Mouse (Mus musculus) hindbrain, embryonic 14.5 days (tissue): ENCODE results near the gene Chd2. TPM values are rescaled to one million over a fixed set of nuclear protein-coding genes. Genes with fewer than 3 reads are reported as not detected.
A peak's percentile ranks its signal among the peaks of the same experiment; 100 is the strongest.

Experiments
- ATAC-seq: fragments of 200-750 bp; cut with Nextera tagmentation; 2 replicates; pipeline ENCODE4 v1.8.0; 2017; ENCODE audit warnings: moderate number of reproducible peaks, mild to moderate bottlenecking, moderate TSS enrichment, moderate library complexity; ENCODE audit not compliant: low FRiP score
- DNase-seq: peaks from one replicate; pipeline ENCODE4 v3.0.0-alpha.2; 2015; ENCODE audit warnings: low spot score
- H3K27ac ChIP-seq: fragments of 300-500 bp; sonication (generic); 2 replicates; pipeline ENCODE4 v1.5.1; 2014; ENCODE audit warnings: mild to moderate bottlenecking, moderate library complexity
- H3K27me3 ChIP-seq: fragments of 300-500 bp; sonication (generic); 2 replicates; pipeline ENCODE4 v1.6.1; 2014; ENCODE audit warnings: mild to moderate bottlenecking, low read length, mixed read lengths; ENCODE audit not compliant: control insufficient read depth, insufficient read depth
- H3K36me3 ChIP-seq: fragments of 300-500 bp; sonication (generic); replicated peaks from 2 replicates; pipeline ENCODE4 v1.6.1; 2014; ENCODE audit not compliant: control insufficient read depth, insufficient read depth
- H3K4me1 ChIP-seq: fragments of 300-500 bp; sonication (generic); replicated peaks from 2 replicates; pipeline ENCODE4 v1.6.1; 2014; ENCODE audit warnings: antibody characterized with exemption, low read length, mixed read lengths; ENCODE audit not compliant: control insufficient read depth, insufficient read depth
- H3K4me2 ChIP-seq: fragments of 300-500 bp; sonication (generic); replicated peaks from 2 replicates; pipeline ENCODE4 v1.6.1; 2014; ENCODE audit warnings: mild to moderate bottlenecking, moderate library complexity
- H3K4me3 ChIP-seq: fragments of 300-500 bp; sonication (generic); replicated peaks from 2 replicates; pipeline ENCODE4 v1.5.1; 2014; ENCODE audit warnings: mild to moderate bottlenecking, low read length
- H3K9ac ChIP-seq: fragments of 300-500 bp; sonication (generic); 2 replicates; pipeline ENCODE4 v1.6.1; 2014
- H3K9me3 ChIP-seq: fragments of 300-500 bp; sonication (generic); 2 replicates; pipeline ENCODE4 v1.6.1; 2016; ENCODE audit warnings: low read length; ENCODE audit not compliant: control insufficient read depth
- WGBS: fragments of 180-500 bp; shearing (Covaris S2); extraction: QIAGEN DNeasy Blood & Tissue Kit; methylation state at CpG from one replicate; pipeline ENCODE4 v1.1.7; 2014; 5-methylcytosine and 5-hydroxymethylcytosine counted together
- polyA plus RNA-seq: library from polyadenylated mRNA; unstranded; fragments of >200 nt; fragmentation: Nextera tagmentation; extraction: Ambion mirVana; gene quantifications from 2 replicates; pipeline ENCODE4 v1.2.1, GENCODE M21; 2014

Chd2 gene
- polyA plus RNA-seq, 1 experiment from 2014 or later = 42.3 TPM

DNA sequence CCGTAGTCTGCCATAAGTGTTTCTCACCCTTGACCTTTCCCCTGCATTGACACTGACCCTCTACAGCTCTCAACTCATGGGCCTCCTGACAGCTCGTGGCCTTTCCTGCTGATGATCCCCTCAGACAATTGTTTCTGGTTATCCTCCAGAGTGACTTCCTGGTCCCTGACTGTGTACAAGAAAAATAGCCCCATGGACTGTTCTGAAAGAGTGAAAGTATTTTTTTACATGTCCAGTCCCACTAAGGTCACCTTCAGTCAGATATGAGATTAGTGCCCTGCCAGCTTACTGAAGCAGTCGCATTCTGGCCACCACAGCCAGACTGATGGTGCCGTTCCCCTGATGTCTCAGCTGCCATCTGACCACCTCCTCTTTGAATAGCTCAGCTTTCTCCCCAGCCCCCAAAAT, 26.1 kb upstream of the Chd2 start:
- 62% methylated on average over 4 of the region's 4 CpGs for WGBS
- H3K9me3 ChIP-seq = no peaks in the 10 kb centered on the region
- H3K4me3 ChIP-seq = no peak overlapping the region

DNA sequence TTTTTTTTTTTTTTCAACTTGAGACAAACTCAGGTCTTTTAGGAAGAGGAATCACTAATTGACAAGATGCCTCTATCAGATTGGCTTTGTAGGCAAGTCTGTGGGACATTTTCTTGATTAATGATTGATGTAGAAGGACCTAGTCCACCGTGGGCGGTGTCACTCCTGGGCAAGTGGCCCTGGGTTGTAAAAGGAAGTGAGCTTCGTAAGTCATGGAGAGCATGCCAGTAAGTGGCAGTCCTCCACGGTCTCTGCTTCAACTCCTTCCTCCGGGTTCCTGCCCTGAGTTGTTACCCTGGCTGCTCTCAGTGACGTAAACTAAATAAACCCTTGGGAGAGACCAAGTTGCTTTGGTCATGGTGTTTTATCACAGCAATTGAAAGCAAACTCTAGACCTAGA, 22.5 kb upstream of the Chd2 start:
- H3K36me3 ChIP-seq = no peaks in the 10 kb centered on the region
- H3K4me2 ChIP-seq = no peak overlapping the region
- H3K27me3 ChIP-seq = no peaks in the 10 kb centered on the region
- 92% methylated on average over 6 of the region's 6 CpGs for WGBS
- no peaks in the 10 kb centered on the region for H3K9me3 ChIP-seq
- no peak overlapping the region for H3K4me3 ChIP-seq
- H3K9ac ChIP-seq = no peak overlapping the region
- no peak overlapping the region for H3K27ac ChIP-seq
- DNase-seq = no peak
- no peak for ATAC-seq
- peaks cover 6% of the 10 kb centered on the region; the same call in 1 of the 2 replicates for H3K4me1 ChIP-seq

More for the DNA sequence above, 26.1 kb upstream of the Chd2 start:
- H3K4me2 ChIP-seq = no peak overlapping the region
- no peak overlapping the region for H3K27ac ChIP-seq
- H3K27me3 ChIP-seq = no peaks in the 10 kb centered on the region
- H3K36me3 ChIP-seq = no peaks in the 10 kb centered on the region
- H3K4me1 ChIP-seq = no peaks in the 10 kb centered on the region
- H3K9ac ChIP-seq = no peak overlapping the region
- no peak for ATAC-seq
- DNase-seq = no peak

DNA sequence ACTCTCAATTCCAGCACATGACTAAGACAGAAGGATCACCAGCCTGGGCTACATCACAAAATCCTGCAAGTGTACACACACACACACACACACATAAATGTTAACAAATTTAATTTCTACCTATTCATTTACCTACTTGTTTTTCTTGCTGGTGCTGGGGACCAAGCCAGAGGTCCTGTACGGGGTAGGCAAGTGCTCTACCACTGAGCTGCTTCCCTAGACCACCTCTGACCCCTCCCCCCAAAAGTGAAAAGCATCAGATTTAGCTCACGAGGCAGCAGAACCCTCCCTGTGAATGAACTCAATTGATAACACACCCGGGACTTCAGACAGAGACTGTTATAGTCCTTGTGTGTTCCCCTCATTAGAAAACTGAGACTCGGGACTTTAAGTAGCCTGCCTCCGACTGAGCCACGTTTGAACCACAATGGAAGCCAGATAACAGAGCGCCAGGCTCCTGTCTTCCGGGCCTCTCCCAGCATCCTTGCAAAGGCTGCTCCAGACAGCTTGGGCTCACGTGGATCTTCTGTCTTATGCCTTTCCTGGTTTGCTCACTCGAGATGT, 19.9 kb upstream of the Chd2 start:
- WGBS = 20% methylated on average over 10 of the region's 10 CpGs
- DNase-seq (no peak), ATAC-seq (no peak)

DNA sequence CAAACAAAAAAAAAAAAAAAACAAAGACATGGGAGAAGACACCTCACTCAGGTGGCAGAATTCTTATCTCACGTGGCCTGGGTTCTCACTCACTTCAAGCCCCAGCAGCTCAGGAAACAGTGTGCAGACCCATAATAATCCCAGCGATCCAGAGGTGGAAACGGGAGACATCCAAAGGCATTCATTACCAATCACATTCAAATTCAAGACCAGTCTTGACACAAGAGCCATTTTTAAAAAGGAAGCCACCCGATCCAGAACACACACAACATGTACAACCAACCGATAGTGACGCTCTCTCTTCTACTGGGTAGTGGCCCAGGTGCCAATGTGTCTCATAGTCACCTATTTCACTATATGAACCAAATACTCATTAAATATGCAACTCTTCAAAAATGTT, 19.2 kb upstream of the Chd2 start:
- Histone ChIP-seq H3K4me2 (no peak overlapping the region), H3K27me3 (no peaks in the 10 kb centered on the region), H3K36me3 (no peaks in the 10 kb centered on the region), H3K9me3 (no peaks in the 10 kb centered on the region), H3K4me1 (peaks cover 6% of the 10 kb centered on the region; the same call in 1 of the 2 replicates), H3K27ac (no peak overlapping the region), H3K9ac (no peak overlapping the region), H3K4me3 (no peak overlapping the region)
- 93% methylated on average over 6 of the region's 6 CpGs for WGBS
- no peak for ATAC-seq
- DNase-seq = no peak

More for the DNA sequence above, 19.9 kb upstream of the Chd2 start:
- H3K4me1 ChIP-seq = peaks cover 6% of the 10 kb centered on the region; the same call in 1 of the 2 replicates
- H3K27me3 ChIP-seq = no peaks in the 10 kb centered on the region
- H3K4me3 ChIP-seq = no peak overlapping the region
- no peaks in the 10 kb centered on the region for H3K36me3 ChIP-seq
- no peaks in the 10 kb centered on the region for H3K9me3 ChIP-seq
- H3K27ac ChIP-seq = no peak overlapping the region
- no peak overlapping the region for H3K9ac ChIP-seq
- no peak overlapping the region for H3K4me2 ChIP-seq

DNA sequence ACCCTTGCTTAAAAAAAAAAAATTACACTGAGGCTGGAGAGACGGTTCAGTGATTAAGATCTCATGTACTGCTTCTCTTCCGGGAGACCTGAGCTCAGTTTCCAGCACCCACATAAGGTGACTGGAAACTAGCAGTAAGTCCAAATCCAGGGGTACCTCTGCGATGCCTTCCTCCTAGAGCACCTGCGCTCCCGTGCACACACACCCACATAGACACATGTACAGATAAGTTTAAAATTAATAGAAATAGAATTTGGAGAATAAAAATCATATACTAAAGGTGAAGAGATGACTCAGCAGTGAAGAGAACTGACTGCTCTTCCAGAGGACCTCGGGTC, 18.2 kb upstream of the Chd2 start:
- peak overlapping the region; percentile 85; the same call in 1 of the 2 replicates for H3K27ac ChIP-seq
- WGBS = 91% methylated on average over 6 of the region's 6 CpGs
- H3K4me1 ChIP-seq = peaks cover 6% of the 10 kb centered on the region; the same call in 1 of the 2 replicates
- no peaks in the 10 kb centered on the region for H3K9me3 ChIP-seq
- peak overlapping the region; percentile 63 for H3K4me2 ChIP-seq
- H3K4me3 ChIP-seq = no peak overlapping the region
- no peak overlapping the region for H3K9ac ChIP-seq
- no peaks in the 10 kb centered on the region for H3K36me3 ChIP-seq
- no peak for ATAC-seq
- no peak for DNase-seq
- H3K27me3 ChIP-seq = no peaks in the 10 kb centered on the region

DNA sequence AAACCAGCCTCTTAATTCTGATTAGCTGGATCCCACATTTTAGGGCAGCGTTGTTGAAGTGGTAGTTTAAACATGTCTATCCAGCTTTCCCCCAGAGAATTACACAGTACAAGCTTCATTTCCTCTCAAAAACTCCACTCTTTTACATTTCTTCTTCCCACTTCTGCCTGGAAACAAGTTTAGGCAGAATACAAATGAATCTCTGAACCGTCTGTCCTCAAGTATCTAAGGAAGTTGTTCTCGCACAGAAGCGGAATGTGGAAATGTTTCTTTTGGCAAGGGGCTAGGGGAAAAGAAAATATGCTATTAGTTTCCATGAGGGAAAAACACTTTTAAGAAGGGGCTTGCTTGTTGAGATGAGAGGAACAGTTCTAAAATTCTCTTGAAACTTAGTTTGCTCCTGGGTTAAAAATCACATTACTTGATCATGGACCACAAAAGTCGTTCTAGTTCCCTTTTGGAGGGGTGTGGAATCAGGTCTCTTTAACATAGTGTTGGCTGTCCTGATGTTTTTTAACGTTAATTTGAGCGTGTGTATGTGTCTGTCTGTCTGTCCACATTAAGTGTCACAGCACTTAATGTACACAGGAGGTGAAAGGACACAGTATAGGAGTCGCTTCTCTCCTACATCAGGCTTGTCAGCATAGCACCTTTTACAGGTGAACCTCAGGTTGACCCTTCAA, 17.7 kb upstream of the Chd2 start:
- peak overlapping the region; percentile 64 for H3K9ac ChIP-seq
- WGBS = 34% methylated on average over 8 of the region's 8 CpGs
- no peak for ATAC-seq

DNA sequence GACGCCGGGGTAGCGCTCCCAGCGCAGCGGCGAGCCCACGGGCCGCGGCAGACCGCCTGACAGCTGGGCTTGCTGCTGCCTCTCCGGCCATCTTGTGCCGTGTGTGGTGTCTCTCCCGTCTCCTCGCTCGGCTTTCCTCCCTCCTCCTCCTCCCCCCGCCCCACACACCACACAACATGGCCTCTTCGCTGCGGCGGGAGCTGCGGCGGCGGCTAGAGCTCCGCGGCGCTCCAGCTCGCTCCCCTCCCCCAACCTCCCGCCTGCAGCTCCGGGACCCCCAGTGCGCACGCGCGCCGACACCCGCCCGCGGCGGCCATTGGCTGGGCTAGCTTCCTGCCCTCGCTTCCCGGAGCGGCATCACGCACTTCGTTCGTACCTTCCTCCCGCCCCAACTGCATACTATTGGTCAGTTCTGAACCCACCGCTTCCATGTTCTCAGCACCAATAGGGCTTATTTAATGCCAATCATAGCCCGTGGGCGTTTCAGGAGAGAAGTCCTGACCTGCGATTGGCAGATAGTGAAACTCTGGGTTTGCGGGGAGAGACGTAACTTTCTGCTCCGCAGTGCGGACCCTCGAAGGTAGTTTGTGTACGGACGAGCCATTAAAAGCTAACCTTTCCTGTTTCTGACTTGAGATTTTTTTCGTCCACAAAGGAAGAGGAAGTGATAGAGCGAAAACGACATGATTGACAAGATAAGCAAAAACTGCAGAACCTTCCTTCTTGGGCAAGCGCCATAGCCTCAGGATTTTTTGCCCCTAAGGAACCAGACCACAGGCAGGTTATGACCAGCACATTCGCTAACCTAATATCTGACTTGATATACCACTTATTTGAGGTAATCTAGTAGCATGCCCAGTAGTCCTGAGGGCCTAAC, 16.9 kb upstream of the Chd2 start:
- Histone ChIP-seq H3K36me3 (no peaks in the 10 kb centered on the region), H3K27me3 (no peaks in the 10 kb centered on the region), H3K4me3 (peak overlapping the region; percentile 98), H3K27ac (peak overlapping the region; percentile 100), H3K9ac (peak overlapping the region; percentile 100), H3K9me3 (no peaks in the 10 kb centered on the region), H3K4me1 (peaks cover 6% of the 10 kb centered on the region; the same call in 1 of the 2 replicates), H3K4me2 (peak overlapping the region; percentile 63)
- WGBS = under 1% methylated on average over 58 of the region's 60 CpGs
- peak; percentile 100 for ATAC-seq
- peak; percentile 99 for DNase-seq

More for the DNA sequence above, 17.7 kb upstream of the Chd2 start:
- H3K4me1 ChIP-seq = peaks cover 6% of the 10 kb centered on the region; the same call in 1 of the 2 replicates
- peak overlapping the region; percentile 85 for H3K27ac ChIP-seq
- no peaks in the 10 kb centered on the region for H3K36me3 ChIP-seq
- DNase-seq = no peak
- H3K9me3 ChIP-seq = no peaks in the 10 kb centered on the region
- peak overlapping the region; percentile 98 for H3K4me3 ChIP-seq
- H3K4me2 ChIP-seq = peak overlapping the region; percentile 63
- H3K27me3 ChIP-seq = no peaks in the 10 kb centered on the region

DNA sequence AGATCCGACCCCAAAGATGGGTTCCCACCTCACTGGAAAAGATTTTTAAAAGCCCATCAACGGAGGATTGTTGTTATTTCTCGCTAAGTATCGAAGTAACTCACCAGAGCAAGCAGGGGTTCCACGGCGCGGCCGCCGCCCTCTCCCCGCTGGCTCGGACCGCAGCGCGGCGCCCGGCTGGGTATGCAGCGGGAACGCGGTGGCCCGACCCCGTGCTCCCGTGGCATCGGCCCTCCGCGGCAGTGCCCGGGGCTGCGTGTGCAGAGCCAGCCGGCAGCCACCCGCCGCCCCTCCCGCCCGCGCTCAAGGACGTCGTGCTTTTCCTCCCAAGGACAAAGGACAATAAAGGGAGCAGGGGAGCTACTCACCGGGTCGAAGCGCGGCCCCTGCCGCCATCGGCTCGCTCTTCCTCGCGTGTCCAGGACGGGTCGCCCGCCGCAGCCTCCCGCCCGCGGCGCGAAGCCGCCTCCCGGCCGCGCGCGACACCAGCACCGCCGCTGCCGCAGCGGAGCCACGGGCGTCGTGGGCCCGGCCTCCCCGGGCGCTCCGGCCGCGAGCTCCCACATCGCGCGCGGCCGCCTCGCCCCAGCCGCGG, 16.1 kb upstream of the Chd2 start:
- peak; percentile 1; the same call in 1 of the 2 replicates for ATAC-seq
- DNase-seq = no peak
- Histone ChIP-seq H3K9me3 (no peaks in the 10 kb centered on the region), H3K36me3 (0 out of 2 replicates have a peak, but pooled peaks cover 1% of the 10 kb centered on the region), H3K4me3 (peak overlapping the region; percentile 98), H3K4me2 (peak overlapping the region; percentile 75; the same call in 1 of the 2 replicates), H3K27me3 (no peaks in the 10 kb centered on the region), H3K27ac (peak overlapping the region; percentile 100), H3K4me1 (peaks cover 9% of the 10 kb centered on the region), H3K9ac (peak overlapping the region; percentile 100)
- under 1% methylated on average over 63 of the region's 80 CpGs for WGBS
